Mouse (Mus musculus) liver, embryonic 14.5 days (tissue): Measurements from ENCODE around the gene BC107364.

Source experiments
- CTCF ChIP-seq: IDR thresholded peaks from 2 replicates; pipeline ENCODE4 v1.5.1; 2016; ENCODE audit warnings: antibody characterized with exemption, low read depth, control low read depth
- EP300 ChIP-seq: IDR thresholded peaks from 2 replicates; pipeline ENCODE4 v1.6.1; 2016; ENCODE audit warnings: antibody characterized with exemption, low read depth

DNA sequence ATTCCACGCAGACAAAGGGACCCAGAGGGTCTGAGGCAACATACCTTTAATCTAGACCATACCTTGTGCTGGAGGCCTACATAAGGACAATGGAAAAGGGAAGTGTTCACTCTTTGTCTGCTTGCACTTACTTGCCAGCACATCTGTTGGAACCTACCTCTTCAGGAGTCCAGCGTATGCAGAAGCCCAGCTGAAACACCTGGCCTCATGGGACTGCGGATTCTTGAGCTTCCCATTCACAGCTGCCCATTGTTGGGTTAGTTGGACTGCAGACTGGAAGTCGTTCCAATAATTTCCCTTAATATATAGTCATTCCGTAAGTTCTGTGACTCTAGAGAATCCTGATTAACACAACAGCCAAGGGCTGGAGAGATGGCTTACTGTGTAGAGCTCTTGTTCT, 20.0 kb upstream of the BC107364 start:
- no peak for TF ChIP-seq EP300
- TF ChIP-seq CTCF: no peak
